Mouse (Mus musculus): ENCODE measurements around the gene 1700019N19Rik.

GRCm38 (mm10) chr19:58839345-58839744 lies 45.1 kb upstream of the 1700019N19Rik start:
- TF ChIP-seq CTCF (IDR thresholded peaks at IDR 0.05; ENCODE audit: control insufficient read depth, insufficient read depth, low read length) (no peak), POLR2A (IDR thresholded peaks at IDR 0.05; ENCODE audit: borderline replicate concordance, control insufficient read depth, low read depth, low read length) (no peak)
